In the genomic region with DNA sequence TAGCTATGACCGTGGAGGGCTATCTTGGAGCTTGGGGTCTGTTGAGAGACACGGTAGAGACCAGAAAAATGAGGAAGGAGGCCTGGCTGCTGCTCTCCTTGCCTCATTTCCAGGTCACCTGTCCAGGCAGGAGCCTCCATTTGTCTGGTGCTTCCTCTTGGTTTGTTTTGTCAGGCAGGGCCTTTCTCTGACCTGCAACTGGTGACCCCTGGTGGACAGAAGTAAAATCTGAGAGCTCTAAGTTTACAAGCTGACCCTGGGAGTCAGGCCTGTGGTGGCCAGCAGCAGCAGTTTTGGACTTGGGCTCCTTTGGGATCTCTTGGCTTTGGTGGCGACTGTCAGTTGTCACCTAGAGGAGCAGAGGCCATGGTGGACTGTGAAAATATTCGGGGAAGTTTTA, we compare ENCODE assay signal across 10 mouse cellular contexts. TPM values are rescaled to one million over a fixed set of nuclear protein-coding genes. Genes with fewer than 3 reads are reported as not detected.
DNase-seq lines count a peak whose midpoint lies in the region; ATAC-seq and TF ChIP-seq lines count a peak whose summit lies in the region.
"Had no signal": no experiment of that assay in that cellular context is flagged by ENCODE, and none has a peak within 500 bp of the region (broad histone marks: within the 10 kb centered on the region; RNA-seq: fewer than 3 reads in every experiment).

No protein-coding gene starts in this region.

- H3K9ac ChIP-seq in heart, embryonic 13.5 days: peak overlapping the region; percentile 48; the same call in 1 of the 2 replicates
- H3K9ac ChIP-seq in lung, postnatal 0 days (replicated peaks; ENCODE audit: low read depth): no peak overlapping the region
- H3K9ac ChIP-seq in stomach, embryonic 16.5 days (ENCODE audit: low read length): 0 out of 2 replicates have a peak overlapping the region, but pooled peaks have one; percentile 12
- H3K9ac ChIP-seq: stomach, embryonic 15.5 days had no signal

- no peak for TF ChIP-seq EP300 in lung, postnatal 0 days (IDR thresholded peaks at IDR 0.05)

- WGBS in heart, embryonic 13.5 days: 27% methylated on average over 4 of the region's 4 CpGs
- WGBS in lung, postnatal 0 days: 31% methylated on average over 4 of the region's 4 CpGs
- 48% methylated on average over 4 of the region's 4 CpGs for WGBS in stomach, embryonic 16.5 days

- H3K27me3 ChIP-seq in heart, embryonic 13.5 days (replicated peaks): no peaks in the 10 kb centered on the region
- H3K27me3 ChIP-seq in lung, postnatal 0 days (replicated peaks; ENCODE audit: insufficient read depth, low read length): no peaks in the 10 kb centered on the region
- H3K27me3 ChIP-seq in stomach, embryonic 16.5 days (ENCODE audit: control insufficient read depth, insufficient read depth, low read length): no peaks in the 10 kb centered on the region
- H3K27me3 ChIP-seq: stomach, embryonic 15.5 days had no signal

- no peak for DNase-seq in heart, postnatal 25 days (ENCODE audit: low spot score)
- peak; percentile 43 to 45 for DNase-seq in B cell, adult 2 months
- peak; percentile 66 for DNase-seq in adrenal gland, postnatal 10 days
- peak; percentile 66 to 79 for DNase-seq in heart, postnatal 10 days
- DNase-seq in lung, postnatal 0 days (ENCODE audit: low spot score): peak; percentile 81
- no peak for DNase-seq in frontal cortex, adult 2 months (ENCODE audit: extremely low spot score in 1 of 2, low spot score in 1 of 2)

- 0 out of 2 replicates have a peak, but pooled peaks cover 3% of the 10 kb centered on the region for H3K9me3 ChIP-seq in heart, embryonic 13.5 days
- no peaks in the 10 kb centered on the region for H3K9me3 ChIP-seq in lung, postnatal 0 days (ENCODE audit: low read length)
- H3K9me3 ChIP-seq in stomach, embryonic 16.5 days (replicated peaks; ENCODE audit: control insufficient read depth, low read length): no peaks in the 10 kb centered on the region
- H3K9me3 ChIP-seq: stomach, embryonic 15.5 days had no signal

- intact Hi-C loops in heart, postnatal 25 days (cut with DNase I): no loop called here
- intact Hi-C loops in heart, postnatal 10 days (cut with DNase I): no loop called here

- H3K4me1 ChIP-seq in heart, embryonic 13.5 days: peaks cover 26% of the 10 kb centered on the region
- no peaks in the 10 kb centered on the region for H3K4me1 ChIP-seq in lung, postnatal 0 days (ENCODE audit: insufficient read depth, low read depth, low read length)
- peaks cover 6% of the 10 kb centered on the region; the same call in 1 of the 2 replicates for H3K4me1 ChIP-seq in stomach, embryonic 16.5 days (ENCODE audit: control insufficient read depth, insufficient read depth, low read length)

- no peak overlapping the region for H3K27ac ChIP-seq in heart, embryonic 13.5 days (replicated peaks)
- no peak overlapping the region for H3K27ac ChIP-seq in lung, postnatal 0 days (ENCODE audit: low read length)
- no peak overlapping the region for H3K27ac ChIP-seq in stomach, embryonic 16.5 days (ENCODE audit: low read length)
- H3K27ac ChIP-seq: stomach, embryonic 15.5 days had no signal

- H3K4me2 ChIP-seq in heart, embryonic 13.5 days: no peak overlapping the region
- H3K4me2 ChIP-seq in lung, postnatal 0 days (replicated peaks; ENCODE audit: low read depth, low read length): no peak overlapping the region
- no peak overlapping the region for H3K4me2 ChIP-seq in stomach, embryonic 16.5 days (ENCODE audit: low read depth, low read length)
- H3K4me2 ChIP-seq: stomach, embryonic 15.5 days had no signal

- ATAC-seq in heart, embryonic 13.5 days (ENCODE audit: extremely low read depth, insufficient number of reproducible peaks, low FRiP score, low TSS enrichment): no peak; the same call in 1 of the 2 replicates
- ATAC-seq in lung, postnatal 0 days: peak; percentile 40; the same call in 1 of the 2 replicates
- ATAC-seq in stomach, embryonic 16.5 days (ENCODE audit: insufficient read depth, low FRiP score): no peak

- H3K4me3 ChIP-seq in heart, embryonic 13.5 days: no peak overlapping the region
- no peak overlapping the region for H3K4me3 ChIP-seq in lung, postnatal 0 days (ENCODE audit: low read depth, low read length)
- H3K4me3 ChIP-seq in stomach, embryonic 16.5 days (replicated peaks; ENCODE audit: low read length): no peak overlapping the region
- H3K4me3 ChIP-seq: stomach, embryonic 15.5 days had no signal

- H3K36me3 ChIP-seq in heart, embryonic 13.5 days: no peaks in the 10 kb centered on the region
- H3K36me3 ChIP-seq in lung, postnatal 0 days (ENCODE audit: insufficient read depth, low read length): no peaks in the 10 kb centered on the region
- H3K36me3 ChIP-seq in stomach, embryonic 16.5 days (ENCODE audit: control insufficient read depth, insufficient read depth, low read length): no peaks in the 10 kb centered on the region
- H3K36me3 ChIP-seq: stomach, embryonic 15.5 days had no signal

- TF ChIP-seq CTCF in lung, postnatal 0 days (IDR thresholded peaks at IDR 0.05): peak; percentile 73

RNA-seq across cellular contexts. Expression of a gene that starts 10.2 kb away (rescaled TPM):
- 0.12 and 0.31 TPM in 2 replicates for polyA plus RNA-seq in heart, embryonic 13.5 days (2015; fragmentation: Nextera tagmentation; extraction: Ambion mirVana)
- total RNA-seq in heart, postnatal 25 days (2021): not detected
- 1 to 10 TPM; 2.3 to 4.6 TPM for total RNA-seq in adrenal gland, postnatal 10 days (2021)
- total RNA-seq in heart, postnatal 10 days (2021): not detected
- 0.37 and 0.61 TPM in 2 replicates for polyA plus RNA-seq in lung, postnatal 0 days (2015; fragmentation: Nextera tagmentation; extraction: Ambion mirVana)
- polyA plus RNA-seq in stomach, embryonic 16.5 days (2015; fragmentation: Nextera tagmentation; extraction: Ambion mirVana): 0.19 and 0.40 TPM in 2 replicates
- polyA plus RNA-seq in frontal cortex, adult 2 months (2012; rRNA removed): 0.34 and 0.40 TPM in 2 replicates
- total RNA-seq: left cerebral cortex, postnatal 25 days had no signal

RNA-seq across cellular contexts. Expression of a gene that starts 15.0 kb away (rescaled TPM):
- polyA plus RNA-seq in heart, embryonic 13.5 days (2015; fragmentation: Nextera tagmentation; extraction: Ambion mirVana): 23.1 and 30.4 TPM in 2 replicates
- 10 to 100 TPM; 15.0 to 26.5 TPM for total RNA-seq in heart, postnatal 25 days (2021)
- 10 to 100 TPM; 14.0 to 21.3 TPM for total RNA-seq in adrenal gland, postnatal 10 days (2021)
- total RNA-seq in heart, postnatal 10 days (2021): 10 to 100 TPM in 1 of 2 experiments, 1 to 10 TPM in 1; 9.8 to 11.9 TPM
- polyA plus RNA-seq in lung, postnatal 0 days (2015; fragmentation: Nextera tagmentation; extraction: Ambion mirVana): 17.1 and 30.7 TPM in 2 replicates
- 35.9 and 36.4 TPM in 2 replicates for polyA plus RNA-seq in stomach, embryonic 16.5 days (2015; fragmentation: Nextera tagmentation; extraction: Ambion mirVana)
- 69.6 and 81.2 TPM in 2 replicates for polyA plus RNA-seq in frontal cortex, adult 2 months (2012; rRNA removed)

RNA-seq across cellular contexts. Expression of a gene that starts 27.0 kb away (rescaled TPM):
- 16.1 and 17.3 TPM in 2 replicates for polyA plus RNA-seq in heart, embryonic 13.5 days (2015; fragmentation: Nextera tagmentation; extraction: Ambion mirVana)
- total RNA-seq in heart, postnatal 25 days (2021): 1 to 10 TPM; 3.2 to 4.9 TPM
- total RNA-seq in adrenal gland, postnatal 10 days (2021): 10 to 100 TPM; 32.0 to 47.2 TPM
- 10 to 100 TPM in 1 of 2 experiments, 1 to 10 TPM in 1; 8.6 to 11.3 TPM for total RNA-seq in heart, postnatal 10 days (2021)
- 4.3 and 7.5 TPM in 2 replicates for polyA plus RNA-seq in lung, postnatal 0 days (2015; fragmentation: Nextera tagmentation; extraction: Ambion mirVana)
- 19.8 and 20.0 TPM in 2 replicates for polyA plus RNA-seq in stomach, embryonic 16.5 days (2015; fragmentation: Nextera tagmentation; extraction: Ambion mirVana)
- 63.7 and 70.1 TPM in 2 replicates for polyA plus RNA-seq in frontal cortex, adult 2 months (2012; rRNA removed)

Comparison
In these comparisons a context has a peak if more than half of its experiments do, and no peak if none do; other contexts are left out.
1. DNase-seq: peak in B cell, adult 2 months (2 of 2), adrenal gland, postnatal 10 days (single experiment), heart, postnatal 10 days (2 of 2) and lung, postnatal 0 days (single experiment); none in heart, postnatal 25 days (single experiment) and frontal cortex, adult 2 months (0 of 2).